Mouse (Mus musculus): Measurements from ENCODE around the gene Tlr13. TPM values are rescaled to one million over a fixed set of nuclear protein-coding genes. Genes with fewer than 3 reads are reported as not detected.
"Not testable (repeated sequence)": the region's sequence is repeated elsewhere in the genome, so short reads cannot be mapped to it uniquely, and the experiment has no call there.

Tlr13 gene
- polyA plus RNA-seq, 1 experiment: not detected

DNA sequence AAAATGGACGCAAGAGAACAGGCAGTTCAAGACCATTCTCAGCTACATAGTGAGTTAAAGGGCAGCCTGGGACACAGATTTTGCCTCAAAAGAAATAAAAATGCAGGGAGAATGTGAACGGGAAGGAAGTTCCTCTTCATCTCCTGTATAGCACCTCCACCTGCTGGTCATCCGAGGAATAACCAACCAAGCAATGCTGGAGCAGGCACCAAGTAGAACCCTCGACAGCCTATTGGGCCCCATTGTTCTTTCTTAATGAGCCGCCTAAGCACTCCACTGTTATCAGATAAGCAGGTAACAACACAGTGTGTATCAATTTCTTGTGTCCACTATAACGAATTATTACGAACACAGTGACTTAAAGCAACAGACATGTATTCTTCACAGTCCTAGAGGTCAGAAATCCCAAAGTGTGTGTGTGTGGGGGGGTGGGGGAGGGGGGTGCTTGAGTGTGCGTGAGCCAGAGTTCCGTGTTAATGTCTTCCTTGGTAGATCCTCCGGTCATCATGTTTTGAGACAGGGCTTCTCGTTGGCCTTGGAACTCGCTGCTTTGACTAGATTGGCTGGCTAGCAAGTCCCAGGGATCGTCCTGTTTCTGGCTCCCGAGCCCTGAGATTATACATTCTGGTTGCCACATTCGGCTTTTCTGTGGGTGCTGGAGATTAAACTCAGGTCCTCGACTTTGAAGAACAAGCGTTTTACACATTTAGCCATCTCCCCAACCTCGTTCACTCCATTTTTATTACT is 28.3 kb downstream of the Tlr13 start:
- no peak for TF ChIP-seq POLR2A (IDR thresholded peaks at IDR 0.05; ENCODE audit: insufficient read depth, low read depth, low read length)
- TF ChIP-seq CTCF (IDR thresholded peaks at IDR 0.05; ENCODE audit: insufficient read depth, low read depth, low read length): no peak
- Histone ChIP-seq H3K27ac (ENCODE audit: insufficient read depth, low read depth, low read length) (no peak overlapping the region), H3K4me1 (ENCODE audit: control insufficient read depth, insufficient read depth, low read length) (no peaks in the 10 kb centered on the region), H3K4me3 (ENCODE audit: insufficient read depth, low read depth, low read length) (peak overlapping the region; percentile 29; the same call in 1 of the 2 replicates)
- WGBS: 23% methylated on average over 18 of the region's 18 CpGs

DNA sequence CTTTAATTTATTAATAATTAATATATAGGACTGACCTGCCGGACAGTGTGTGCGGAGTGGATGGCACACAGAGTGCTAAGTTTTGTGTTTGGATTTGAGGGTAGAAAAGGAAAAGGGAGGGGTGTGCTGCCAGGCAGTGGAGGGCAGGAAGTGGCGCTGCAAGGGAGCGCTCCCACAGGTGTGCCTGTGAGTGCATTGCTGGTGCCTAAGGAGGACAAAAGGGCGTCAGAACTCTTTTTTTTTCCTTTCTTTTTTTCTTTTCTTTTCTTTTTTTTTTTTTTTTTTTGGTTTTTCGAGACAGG is 28.8 kb downstream of the Tlr13 start:
- Histone ChIP-seq H3K27ac (ENCODE audit: insufficient read depth, low read depth, low read length) (no peak overlapping the region), H3K4me3 (ENCODE audit: insufficient read depth, low read depth, low read length) (no peak overlapping the region), H3K4me1 (ENCODE audit: control insufficient read depth, insufficient read depth, low read length) (no peaks in the 10 kb centered on the region)
- TF ChIP-seq POLR2A (IDR thresholded peaks at IDR 0.05; ENCODE audit: insufficient read depth, low read depth, low read length) (no peak), CTCF (IDR thresholded peaks at IDR 0.05; ENCODE audit: insufficient read depth, low read depth, low read length) (no peak)
- 62% methylated on average over 6 of the region's 6 CpGs for WGBS

- Histone ChIP-seq H3K4me3 (ENCODE audit: insufficient read depth, low read depth, low read length) (no peak overlapping the region), H3K4me1 (ENCODE audit: control insufficient read depth, insufficient read depth, low read length) (no peaks in the 10 kb centered on the region), H3K27ac (ENCODE audit: insufficient read depth, low read depth, low read length) (no peak overlapping the region)
- no peak for TF ChIP-seq CTCF (IDR thresholded peaks at IDR 0.05; ENCODE audit: insufficient read depth, low read depth, low read length)
- TF ChIP-seq POLR2A (IDR thresholded peaks at IDR 0.05; ENCODE audit: insufficient read depth, low read depth, low read length): no peak
- WGBS: 66% methylated on average over 9 of the region's 9 CpGs
Observed at GRCm38 (mm10) chrX:106176331-106176730, 33.3 kb downstream of the Tlr13 start.

- Histone ChIP-seq H3K4me3 (ENCODE audit: insufficient read depth, low read depth, low read length) (no peak overlapping the region), H3K27ac (ENCODE audit: insufficient read depth, low read depth, low read length) (no peak overlapping the region), H3K4me1 (ENCODE audit: control insufficient read depth, insufficient read depth, low read length) (no peaks in the 10 kb centered on the region)
- 55% methylated on average over 4 of the region's 4 CpGs for WGBS
- TF ChIP-seq CTCF (IDR thresholded peaks at IDR 0.05; ENCODE audit: insufficient read depth, low read depth, low read length): no peak
Observed at GRCm38 (mm10) chrX:106184279-106184678, 41.3 kb downstream of the Tlr13 start.

GRCm38 (mm10) chrX:106185706-106186105 is 42.7 kb downstream of the Tlr13 start:
- H3K27ac ChIP-seq (ENCODE audit: insufficient read depth, low read depth, low read length): no peak overlapping the region
- no peak overlapping the region for H3K4me3 ChIP-seq (ENCODE audit: insufficient read depth, low read depth, low read length)
- TF ChIP-seq CTCF (IDR thresholded peaks at IDR 0.05; ENCODE audit: insufficient read depth, low read depth, low read length) (no peak), POLR2A (IDR thresholded peaks at IDR 0.05; ENCODE audit: insufficient read depth, low read depth, low read length) (no peak)
- 29% methylated on average over 5 of the region's 5 CpGs for WGBS
- no peaks in the 10 kb centered on the region for H3K4me1 ChIP-seq (ENCODE audit: control insufficient read depth, insufficient read depth, low read length)

DNA sequence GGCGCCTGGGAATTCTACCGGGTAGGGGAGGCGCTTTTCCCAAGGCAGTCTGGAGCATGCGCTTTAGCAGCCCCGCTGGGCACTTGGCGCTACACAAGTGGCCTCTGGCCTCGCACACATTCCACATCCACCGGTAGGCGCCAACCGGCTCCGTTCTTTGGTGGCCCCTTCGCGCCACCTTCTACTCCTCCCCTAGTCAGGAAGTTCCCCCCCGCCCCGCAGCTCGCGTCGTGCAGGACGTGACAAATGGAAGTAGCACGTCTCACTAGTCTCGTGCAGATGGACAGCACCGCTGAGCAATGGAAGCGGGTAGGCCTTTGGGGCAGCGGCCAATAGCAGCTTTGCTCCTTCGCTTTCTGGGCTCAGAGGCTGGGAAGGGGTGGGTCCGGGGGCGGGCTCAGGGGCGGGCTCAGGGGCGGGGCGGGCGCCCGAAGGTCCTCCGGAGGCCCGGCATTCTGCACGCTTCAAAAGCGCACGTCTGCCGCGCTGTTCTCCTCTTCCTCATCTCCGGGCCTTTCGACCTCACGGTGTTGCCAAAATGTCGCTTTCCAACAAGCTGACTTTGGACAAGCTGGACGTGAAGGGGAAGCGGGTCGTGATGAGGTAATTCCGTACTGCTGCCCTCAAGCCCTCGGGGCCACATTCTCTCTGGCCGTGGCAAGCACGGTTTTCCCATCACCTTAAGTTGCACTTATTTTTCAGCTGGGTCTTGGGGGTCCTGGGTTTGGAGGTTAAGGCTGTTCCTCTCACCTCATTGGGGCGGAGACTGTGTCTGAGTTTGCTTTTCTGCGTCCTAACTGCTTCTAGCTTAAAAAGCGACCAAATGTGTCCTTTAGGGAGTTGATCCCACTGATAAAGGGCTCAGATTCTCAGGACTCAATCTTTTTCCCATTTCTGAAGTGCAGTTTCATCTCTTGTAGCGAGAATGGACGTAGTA is 44.0 kb downstream of the Tlr13 start, which contains the start of gene Pgk1:
Gene Pgk1 (plus strand): TSS at position 388 of the 937 bp plus-strand sequence.
- WGBS: 16% methylated on average over 55 of the region's 55 CpGs

GRCm38 (mm10) chrX:106187737-106188136 is 44.7 kb downstream of the Tlr13 start:
- H3K4me3 ChIP-seq (ENCODE audit: insufficient read depth, low read depth, low read length): peak overlapping the region; percentile 71
- 20% methylated on average over 12 of the region's 12 CpGs for WGBS
- TF ChIP-seq POLR2A (IDR thresholded peaks at IDR 0.05; ENCODE audit: insufficient read depth, low read depth, low read length): no peak
- no peak for TF ChIP-seq CTCF (IDR thresholded peaks at IDR 0.05; ENCODE audit: insufficient read depth, low read depth, low read length)
- H3K27ac ChIP-seq (ENCODE audit: insufficient read depth, low read depth, low read length): peak overlapping the region; percentile 54
- no peaks in the 10 kb centered on the region for H3K4me1 ChIP-seq (ENCODE audit: control insufficient read depth, insufficient read depth, low read length)

More for the DNA sequence above, 44.0 kb downstream of the Tlr13 start, which contains the start of gene Pgk1:
- Histone ChIP-seq H3K4me3 (ENCODE audit: insufficient read depth, low read depth, low read length) (peak within 1 kb of the TSS; percentile 71), H3K4me1 (ENCODE audit: control insufficient read depth, insufficient read depth, low read length) (no peaks in the 10 kb centered on the region), H3K27ac (ENCODE audit: insufficient read depth, low read depth, low read length) (peak within 1 kb of the TSS; percentile 86)
- TF ChIP-seq POLR2A (IDR thresholded peaks at IDR 0.05; ENCODE audit: insufficient read depth, low read depth, low read length) (0 out of 2 replicates have a peak, but pooled peaks have one; percentile 8), CTCF (IDR thresholded peaks at IDR 0.05; ENCODE audit: insufficient read depth, low read depth, low read length) (no peak)

GRCm38 (mm10) chrX:106189356-106189755 is 46.4 kb downstream of the Tlr13 start:
- H3K4me3 ChIP-seq (ENCODE audit: insufficient read depth, low read depth, low read length): no peak overlapping the region
- WGBS: 35% methylated on average over 5 of the region's 5 CpGs
- TF ChIP-seq POLR2A (IDR thresholded peaks at IDR 0.05; ENCODE audit: insufficient read depth, low read depth, low read length) (no peak), CTCF (IDR thresholded peaks at IDR 0.05; ENCODE audit: insufficient read depth, low read depth, low read length) (no peak)
- H3K4me1 ChIP-seq (ENCODE audit: control insufficient read depth, insufficient read depth, low read length): no peaks in the 10 kb centered on the region
- H3K27ac ChIP-seq (ENCODE audit: insufficient read depth, low read depth, low read length): no peak overlapping the region

GRCm38 (mm10) chrX:106190091-106190490 is 47.1 kb downstream of the Tlr13 start:
- no peak overlapping the region for H3K27ac ChIP-seq (ENCODE audit: insufficient read depth, low read depth, low read length)

DNA sequence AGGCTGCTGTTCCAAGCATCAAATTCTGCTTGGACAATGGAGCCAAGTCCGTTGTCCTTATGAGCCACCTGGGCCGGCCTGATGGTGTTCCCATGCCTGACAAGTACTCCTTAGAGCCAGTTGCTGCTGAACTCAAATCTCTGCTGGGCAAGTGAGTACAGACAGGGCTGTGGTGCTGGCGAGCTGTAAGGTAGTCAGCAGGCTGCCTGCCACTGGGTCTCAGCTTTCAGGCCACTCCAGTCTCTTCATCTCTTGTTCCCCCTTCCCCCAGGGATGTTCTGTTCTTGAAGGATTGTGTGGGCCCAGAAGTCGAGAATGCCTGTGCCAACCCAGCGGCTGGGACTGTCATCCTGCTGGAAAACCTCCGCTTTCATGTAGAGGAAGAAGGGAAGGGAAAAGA is 51.4 kb downstream of the Tlr13 start:
- H3K27ac ChIP-seq (ENCODE audit: insufficient read depth, low read depth, low read length); H3K4me3 ChIP-seq (ENCODE audit: insufficient read depth, low read depth, low read length); H3K4me1 ChIP-seq (ENCODE audit: control insufficient read depth, insufficient read depth, low read length): not testable (repeated sequence)
- WGBS: 77% methylated on average over 6 of the region's 6 CpGs

More at GRCm38 (mm10) chrX:106190091-106190490, 47.1 kb downstream of the Tlr13 start:
- Histone ChIP-seq H3K4me1 (ENCODE audit: control insufficient read depth, insufficient read depth, low read length) (no peaks in the 10 kb centered on the region), H3K4me3 (ENCODE audit: insufficient read depth, low read depth, low read length) (no peak overlapping the region)
- TF ChIP-seq CTCF (IDR thresholded peaks at IDR 0.05; ENCODE audit: insufficient read depth, low read depth, low read length) (no peak), POLR2A (IDR thresholded peaks at IDR 0.05; ENCODE audit: insufficient read depth, low read depth, low read length) (no peak)
- WGBS: 34% methylated on average over 4 of the region's 4 CpGs
